Mouse (Mus musculus) left cerebral cortex, adult 8-10 months (tissue): ENCODE data around the gene Tnks2. TPM values are rescaled to one million over a fixed set of nuclear protein-coding genes. Genes with fewer than 3 reads are reported as not detected.
"Not testable (repeated sequence)": the region's sequence is repeated elsewhere in the genome, so short reads cannot be mapped to it uniquely, and the experiment has no call there.

Experiments used
- DNase-seq, 2 experiments: peaks; one replicate each; pipeline ENCODE4 v3.0.0; 2022; ENCODE audit warnings: low spot score in 2 of 2
- total RNA-seq, 4 experiments: library from RNA; stranded (reverse); gene quantifications; 2 replicates each; pipeline ENCODE4 v1.2.4; 2022

Tnks2 gene
- 100 to 1,000 TPM; 105 to 124 (median 108) TPM for total RNA-seq

GRCm38 (mm10) chr19:36833788-36834531 lies at the start of gene Tnks2:
Tnks2 (plus strand) TSS chr19:36834232.
- peak; percentile 89 to 92 for DNase-seq

GRCm38 (mm10) chr19:36789873-36790733 lies 43.9 kb upstream of the Tnks2 start:
- no peak for DNase-seq

GRCm38 (mm10) chr19:36792589-36792988 lies 41.4 kb upstream of the Tnks2 start:
- no peak for DNase-seq

- no peak for DNase-seq
These were observed 40.6 kb upstream of the Tnks2 start for GRCm38 (mm10) chr19:36793450-36793849.

GRCm38 (mm10) chr19:36794008-36794407 lies 40.0 kb upstream of the Tnks2 start:
- no peak for DNase-seq

- DNase-seq = no peak
These were observed 38.8 kb upstream of the Tnks2 start for GRCm38 (mm10) chr19:36795277-36795676.

- no peak for DNase-seq
These were observed 37.1 kb upstream of the Tnks2 start for GRCm38 (mm10) chr19:36796931-36797330.

GRCm38 (mm10) chr19:36800288-36800687 lies 33.7 kb upstream of the Tnks2 start:
- DNase-seq = no peak

- no peak for DNase-seq
These were observed 32.0 kb upstream of the Tnks2 start for GRCm38 (mm10) chr19:36801856-36802641.

GRCm38 (mm10) chr19:36803403-36803802 lies 30.6 kb upstream of the Tnks2 start:
- no peak for DNase-seq

- DNase-seq = no peak
These were observed 27.2 kb upstream of the Tnks2 start for GRCm38 (mm10) chr19:36806842-36807241.

GRCm38 (mm10) chr19:36808426-36809105 lies 25.5 kb upstream of the Tnks2 start:
- no peak for DNase-seq

- no peak for DNase-seq
These were observed 24.4 kb upstream of the Tnks2 start for GRCm38 (mm10) chr19:36809476-36810168.

GRCm38 (mm10) chr19:36812011-36812410 lies 22.0 kb upstream of the Tnks2 start:
- no peak for DNase-seq

GRCm38 (mm10) chr19:36815396-36816271 lies 18.4 kb upstream of the Tnks2 start:
- DNase-seq = no peak

- DNase-seq = no peak
These were observed 15.7 kb upstream of the Tnks2 start for GRCm38 (mm10) chr19:36818141-36818885.

- DNase-seq = no peak
These were observed 14.8 kb upstream of the Tnks2 start for GRCm38 (mm10) chr19:36819199-36819598.

- no peak for DNase-seq
These were observed 13.6 kb upstream of the Tnks2 start for GRCm38 (mm10) chr19:36820469-36820868.

- not testable (repeated sequence) for DNase-seq
These were observed 12.7 kb upstream of the Tnks2 start for GRCm38 (mm10) chr19:36821301-36821700.
